Mouse (Mus musculus): ENCODE data around the gene Gm10096. TPM values are rescaled to one million over a fixed set of nuclear protein-coding genes. Genes with fewer than 3 reads are reported as not detected.
"Not testable (repeated sequence)": the region's sequence is repeated elsewhere in the genome, so short reads cannot be mapped to it uniquely, and the experiment has no call there.

Gene Gm10096
- not detected in 2 replicates for total RNA-seq (2021)
- long read RNA-seq, result 0 reads

GRCm38 (mm10) chrX:28954602-28955001 lies at the start of gene Gm10096:
TSS of gene Gm10096 (minus strand) at chrX:28954702.
- DNase-seq, result not testable (repeated sequence)
